Mouse (Mus musculus) kidney, adult 2 months (tissue): ENCODE measurements around the gene Grn. TPM values are rescaled to one million over a fixed set of nuclear protein-coding genes. Genes with fewer than 3 reads are reported as not detected.
A peak's percentile ranks its signal among the peaks of the same experiment; 100 is the strongest.

Experiments used
- DNase-seq: peaks from one replicate; pipeline ENCODE4 v3.0.0; 2021
- H3K27ac ChIP-seq: fragments of 200-500 bp; 2 replicates; pipeline ENCODE4 v1.5.1; 2012; ENCODE audit warnings: low read depth, low read length, control low read depth, inconsistent platforms; ENCODE audit not compliant: insufficient read depth
- H3K27me3 ChIP-seq: fragments of 200-500 bp; replicated peaks from 2 replicates; pipeline ENCODE4 v1.6.1; 2012; ENCODE audit warnings: mild to moderate bottlenecking, moderate library complexity, low read length, inconsistent platforms; ENCODE audit not compliant: control insufficient read depth, insufficient read depth
- H3K36me3 ChIP-seq: fragments of 200-500 bp; 2 replicates; pipeline ENCODE4 v1.6.1; 2012; ENCODE audit warnings: mild to moderate bottlenecking, moderate library complexity, low read length, inconsistent platforms; ENCODE audit not compliant: control insufficient read depth, insufficient read depth
- H3K4me1 ChIP-seq: fragments of 200-500 bp; 2 replicates; pipeline ENCODE4 v1.6.1; 2011; ENCODE audit warnings: low read length; ENCODE audit not compliant: control insufficient read depth, insufficient read depth
- H3K4me3 ChIP-seq: fragments of 200-500 bp; 2 replicates; pipeline ENCODE4 v1.5.1; 2011; ENCODE audit warnings: mild to moderate bottlenecking, low read depth, low read length, control low read depth; ENCODE audit not compliant: insufficient read depth
- CTCF ChIP-seq: fragments of 200-500 bp; conservative IDR thresholded peaks from 2 replicates; pipeline ENCODE4 v1.5.1; 2011; ENCODE audit warnings: low read depth, mild to moderate bottlenecking, control low read depth, low read length, moderate library complexity, mixed read lengths; ENCODE audit not compliant: insufficient read depth, insufficient read length
- POLR2A ChIP-seq: fragments of 200-500 bp; IDR thresholded peaks from one replicate; pipeline ENCODE4 v1.6.1; 2011; ENCODE audit warnings: low read depth, low read length, control low read depth
- WGBS: fragments of 180-500 bp; shearing (Covaris S2); methylation state at CpG from one replicate; pipeline ENCODE4 v1.1.7; 2018; 5-methylcytosine and 5-hydroxymethylcytosine counted together
- polyA plus RNA-seq: library from polyadenylated mRNA; depleted of rRNA; stranded (reverse); fragments of >200 nt; gene quantifications from 2 replicates; pipeline ENCODE4 v1.2.3, GENCODE M21; 2012

The Grn gene
- polyA plus RNA-seq, 1 experiment = 195 TPM

GRCm38 (mm10) chr11:102453131-102453530 is 23.0 kb downstream of the Grn start:
- no peaks in the 10 kb centered on the region for H3K36me3 ChIP-seq
- no peaks in the 10 kb centered on the region for H3K27me3 ChIP-seq
- DNase-seq = no peak
- no peak overlapping the region for H3K27ac ChIP-seq
- no peak overlapping the region for H3K4me3 ChIP-seq
- TF ChIP-seq POLR2A = no peak
- H3K4me1 ChIP-seq = no peaks in the 10 kb centered on the region
- WGBS = 52% methylated on average over 10 of the region's 10 CpGs

GRCm38 (mm10) chr11:102455740-102456396 is 25.8 kb downstream of the Grn start:
- H3K36me3 ChIP-seq = no peaks in the 10 kb centered on the region
- under 1% methylated on average over 40 of the region's 40 CpGs for WGBS
- H3K27me3 ChIP-seq = no peaks in the 10 kb centered on the region
- H3K27ac ChIP-seq = peak overlapping the region; percentile 70; the same call in 1 of the 2 replicates
- H3K4me3 ChIP-seq = peak overlapping the region; percentile 66
- peak; percentile 91 for DNase-seq
- TF ChIP-seq POLR2A (peak; percentile 5), CTCF (peak; percentile 43)
- H3K4me1 ChIP-seq = no peaks in the 10 kb centered on the region

- peaks cover 6% of the 10 kb centered on the region for H3K4me1 ChIP-seq
- DNase-seq = no peak
- H3K36me3 ChIP-seq = no peaks in the 10 kb centered on the region
- WGBS = 78% methylated on average over 16 of the region's 16 CpGs
- no peak overlapping the region for H3K27ac ChIP-seq
- H3K27me3 ChIP-seq = no peaks in the 10 kb centered on the region
- TF ChIP-seq CTCF (no peak), POLR2A (no peak)
- H3K4me3 ChIP-seq = no peak overlapping the region
These were observed 30.4 kb downstream of the Grn start for GRCm38 (mm10) chr11:102460541-102460940.

- Histone ChIP-seq H3K4me1 (peaks cover 12% of the 10 kb centered on the region), H3K27ac (peak overlapping the region; percentile 35; the same call in 1 of the 2 replicates), H3K27me3 (no peaks in the 10 kb centered on the region), H3K4me3 (no peak overlapping the region), H3K36me3 (no peaks in the 10 kb centered on the region)
- DNase-seq = peak; percentile 82
- WGBS = 57% methylated on average over 3 of the region's 3 CpGs
- TF ChIP-seq POLR2A (no peak), CTCF (no peak)
These were observed 31.6 kb downstream of the Grn start for GRCm38 (mm10) chr11:102461764-102462163.

GRCm38 (mm10) chr11:102464901-102465300 is 34.8 kb downstream of the Grn start:
- Histone ChIP-seq H3K27me3 (no peaks in the 10 kb centered on the region), H3K36me3 (no peaks in the 10 kb centered on the region), H3K4me3 (no peak overlapping the region), H3K27ac (no peak overlapping the region), H3K4me1 (peaks cover 19% of the 10 kb centered on the region)
- DNase-seq = no peak
- WGBS = 92% methylated on average over 6 of the region's 6 CpGs
- TF ChIP-seq POLR2A = no peak
- TF ChIP-seq CTCF = no peak

GRCm38 (mm10) chr11:102465713-102466436 is 35.8 kb downstream of the Grn start:
- no peaks in the 10 kb centered on the region for H3K27me3 ChIP-seq
- no peak for TF ChIP-seq CTCF
- no peak for TF ChIP-seq POLR2A
- peaks cover 19% of the 10 kb centered on the region for H3K4me1 ChIP-seq
- no peak overlapping the region for H3K27ac ChIP-seq
- H3K4me3 ChIP-seq = no peak overlapping the region
- WGBS = 19% methylated on average over 26 of the region's 26 CpGs
- no peaks in the 10 kb centered on the region for H3K36me3 ChIP-seq
- peak; percentile 76 for DNase-seq

GRCm38 (mm10) chr11:102467041-102467631 is 37.0 kb downstream of the Grn start:
- TF ChIP-seq POLR2A = no peak
- TF ChIP-seq CTCF = 0 out of 2 replicates have a peak, but pooled peaks have one; percentile 11
- H3K27ac ChIP-seq = peak overlapping the region; percentile 32; the same call in 1 of the 2 replicates
- WGBS = under 1% methylated on average over 36 of the region's 37 CpGs

More at GRCm38 (mm10) chr11:102467041-102467631, 37.0 kb downstream of the Grn start:
- H3K27me3 ChIP-seq = no peaks in the 10 kb centered on the region
- H3K4me3 ChIP-seq = peak overlapping the region; percentile 45
- no peaks in the 10 kb centered on the region for H3K36me3 ChIP-seq
- peaks cover 13% of the 10 kb centered on the region for H3K4me1 ChIP-seq
- peak; percentile 98 for DNase-seq
